Mouse (Mus musculus): Measurements from ENCODE around the gene Cd5. TPM values are rescaled to one million over a fixed set of nuclear protein-coding genes. Genes with fewer than 3 reads are reported as not detected.
A peak's percentile ranks its signal among the peaks of the same experiment; 100 is the strongest.

Cd5 gene
- polyA plus RNA-seq, 1 experiment from 2014 or later: 0.25 TPM

DNA sequence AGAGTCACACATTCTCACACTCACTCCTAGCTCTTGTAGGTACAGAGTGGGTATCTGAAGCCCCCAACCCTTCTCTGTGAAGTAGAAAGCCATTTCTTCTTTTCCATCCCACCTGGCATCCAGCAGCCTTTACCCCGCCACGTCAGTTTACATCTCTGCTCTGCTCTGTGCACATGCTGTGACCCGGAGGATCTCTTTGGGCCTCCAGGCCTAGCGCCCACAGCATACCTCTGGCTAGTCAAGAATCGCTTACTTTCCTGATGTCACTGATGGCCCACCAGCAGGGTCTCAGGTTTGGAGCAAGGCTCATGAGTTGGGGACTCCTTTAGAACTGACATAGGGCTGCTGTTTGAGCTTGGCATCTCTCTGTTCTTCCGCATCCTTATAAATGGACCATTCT is 764 bp downstream of the Cd5 start:
- Histone ChIP-seq H3K9me3 (no peaks in the 10 kb centered on the region), H3K4me1 (replicated peaks) (no peaks in the 10 kb centered on the region), H3K4me2 (no peak overlapping the region), H3K36me3 (no peaks in the 10 kb centered on the region), H3K27ac (replicated peaks) (no peak overlapping the region), H3K4me3 (no peak overlapping the region), H3K27me3 (no peaks in the 10 kb centered on the region), H3K9ac (no peak overlapping the region)
- ATAC-seq (ENCODE audit: low FRiP score, low read depth): no peak
- WGBS: 94% methylated on average over 6 of the region's 6 CpGs

DNA sequence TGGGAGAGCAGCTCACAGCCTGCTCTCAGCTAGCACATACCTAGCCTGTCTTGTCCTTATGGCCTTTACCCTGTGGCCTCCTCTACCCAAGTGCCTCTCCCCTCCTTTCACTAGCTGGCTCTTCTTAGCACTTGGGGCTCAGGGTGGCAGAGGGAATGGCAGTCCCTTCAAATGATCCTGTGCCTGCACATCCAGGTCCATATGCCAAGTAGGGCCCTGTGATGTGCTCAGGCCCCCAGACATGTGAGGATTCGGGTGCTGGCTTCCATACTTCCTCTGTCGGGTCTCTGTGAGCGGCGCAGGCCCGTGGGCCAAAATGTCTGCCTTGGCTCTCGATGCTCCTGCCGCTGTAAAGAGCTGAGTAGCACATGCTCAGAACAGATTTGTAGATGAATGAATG is 2.9 kb downstream of the Cd5 start:
- Histone ChIP-seq H3K9me3 (no peaks in the 10 kb centered on the region), H3K4me1 (replicated peaks) (no peaks in the 10 kb centered on the region), H3K36me3 (no peaks in the 10 kb centered on the region), H3K4me3 (no peak overlapping the region), H3K9ac (no peak overlapping the region), H3K27ac (replicated peaks) (no peak overlapping the region), H3K27me3 (no peaks in the 10 kb centered on the region), H3K4me2 (no peak overlapping the region)
- 98% methylated on average over 7 of the region's 7 CpGs for WGBS
- no peak for ATAC-seq (ENCODE audit: low FRiP score, low read depth)

DNA sequence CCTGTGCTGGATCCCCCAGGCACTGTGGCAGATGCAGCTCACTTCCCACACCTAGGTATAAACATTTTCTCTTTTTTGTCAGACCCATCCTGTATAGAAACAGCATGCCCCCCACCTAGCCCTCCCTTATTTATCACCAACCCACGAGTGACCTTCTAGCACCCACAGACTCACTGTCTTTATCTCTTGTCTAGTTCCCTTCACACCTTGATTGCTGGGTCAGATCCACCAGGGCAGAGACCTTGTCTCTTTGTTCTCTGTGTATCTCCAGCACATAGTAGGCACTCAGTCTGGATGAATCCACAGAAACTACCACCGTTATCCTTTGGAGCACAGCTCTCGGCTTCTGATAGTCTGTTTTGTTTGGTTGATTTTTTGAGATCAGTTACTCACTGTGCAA is 3.7 kb downstream of the Cd5 start:
- Histone ChIP-seq H3K27me3 (no peaks in the 10 kb centered on the region), H3K4me3 (no peak overlapping the region), H3K9ac (no peak overlapping the region), H3K9me3 (no peaks in the 10 kb centered on the region), H3K27ac (replicated peaks) (no peak overlapping the region), H3K4me1 (replicated peaks) (no peaks in the 10 kb centered on the region), H3K4me2 (no peak overlapping the region), H3K36me3 (no peaks in the 10 kb centered on the region)
- ATAC-seq (ENCODE audit: low FRiP score, low read depth): no peak
- 91% methylated on average over 3 of the region's 3 CpGs for WGBS

DNA sequence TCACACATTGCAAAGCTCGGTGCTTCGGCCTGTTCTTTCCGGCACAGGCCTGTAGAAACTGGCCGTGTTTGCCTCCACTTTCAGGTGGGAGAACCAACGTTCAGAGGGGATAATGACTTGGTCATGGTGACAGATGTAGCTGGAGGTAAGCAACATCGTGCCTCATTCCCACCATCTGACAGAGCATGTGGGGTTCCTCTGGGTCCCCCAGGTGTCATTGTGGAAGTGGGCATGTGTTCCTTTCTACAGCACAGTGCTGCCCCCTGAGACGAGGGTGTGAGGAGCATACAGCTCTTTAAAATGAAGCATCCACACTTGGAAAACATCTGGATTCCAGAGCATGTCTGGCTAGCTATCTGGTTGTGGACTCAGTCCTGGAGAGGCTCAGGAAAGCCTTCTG is 4.2 kb downstream of the Cd5 start:
- ATAC-seq (ENCODE audit: low FRiP score, low read depth): no peak
- H3K9ac ChIP-seq: no peak overlapping the region
- no peaks in the 10 kb centered on the region for H3K36me3 ChIP-seq
- H3K4me2 ChIP-seq: no peak overlapping the region
- H3K27ac ChIP-seq (replicated peaks): no peak overlapping the region
- no peaks in the 10 kb centered on the region for H3K9me3 ChIP-seq
- no peaks in the 10 kb centered on the region for H3K4me1 ChIP-seq (replicated peaks)
- 87% methylated on average over 7 of the region's 7 CpGs for WGBS
- H3K4me3 ChIP-seq: no peak overlapping the region
- no peaks in the 10 kb centered on the region for H3K27me3 ChIP-seq

DNA sequence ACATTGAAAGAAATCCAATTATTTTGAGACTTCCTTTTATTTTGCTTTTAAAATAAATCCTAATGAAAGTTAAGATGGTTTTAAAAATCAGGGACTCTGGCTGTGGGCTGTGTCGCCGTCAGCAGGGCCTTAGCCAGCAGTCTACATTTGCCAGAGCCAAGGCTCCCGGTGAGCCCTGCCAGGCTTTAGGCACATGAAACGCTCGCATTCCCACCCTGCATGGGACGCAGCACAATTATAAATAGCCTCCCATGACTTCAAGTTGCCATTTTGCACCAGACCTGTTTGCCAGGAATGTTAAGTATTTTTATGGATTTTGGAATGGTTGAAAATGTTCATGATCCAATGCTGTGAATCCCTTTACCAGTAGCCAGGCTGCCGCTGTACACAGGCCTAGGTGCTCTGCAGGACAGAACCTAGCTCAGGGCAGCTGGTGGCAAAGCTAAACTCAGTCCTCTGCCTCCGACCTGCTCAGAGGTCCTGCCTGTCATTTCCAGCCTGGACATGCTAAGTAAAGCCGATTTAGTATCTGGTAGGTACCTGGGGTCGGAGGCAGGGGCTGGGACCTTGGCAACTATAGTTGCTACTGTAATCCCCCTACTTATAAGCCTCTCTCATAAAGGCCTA is 5.2 kb downstream of the Cd5 start:
- Histone ChIP-seq H3K9me3 (no peaks in the 10 kb centered on the region), H3K36me3 (no peaks in the 10 kb centered on the region), H3K9ac (no peak overlapping the region), H3K4me2 (no peak overlapping the region), H3K4me1 (replicated peaks) (no peaks in the 10 kb centered on the region), H3K27me3 (no peaks in the 10 kb centered on the region), H3K27ac (replicated peaks) (no peak overlapping the region), H3K4me3 (no peak overlapping the region)
- 83% methylated on average over 10 of the region's 10 CpGs for WGBS
- ATAC-seq (ENCODE audit: low FRiP score, low read depth): no peak

DNA sequence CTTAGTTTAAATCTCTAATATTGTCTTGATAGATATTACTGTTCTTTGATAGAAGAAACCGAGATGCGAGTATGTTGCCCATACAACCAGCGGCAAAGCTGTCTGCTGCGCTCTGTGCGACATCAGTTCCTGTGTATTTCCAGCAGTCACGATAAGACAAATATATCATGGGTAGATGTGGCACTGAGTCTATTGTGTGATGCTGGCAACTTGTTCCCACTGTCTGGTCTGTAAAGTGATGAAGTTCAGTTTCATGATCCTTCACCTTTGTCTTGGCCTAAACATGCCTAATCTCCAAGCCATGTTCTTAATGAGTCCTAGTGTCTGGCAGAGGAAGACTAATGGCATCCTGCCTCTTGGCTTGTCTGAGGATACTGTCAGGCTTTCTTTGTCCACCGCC is 6.1 kb downstream of the Cd5 start:
- no peak overlapping the region for H3K9ac ChIP-seq
- no peak for ATAC-seq (ENCODE audit: low FRiP score, low read depth)
- H3K27me3 ChIP-seq: no peaks in the 10 kb centered on the region
- H3K4me3 ChIP-seq: no peak overlapping the region
- H3K4me1 ChIP-seq (replicated peaks): no peaks in the 10 kb centered on the region
- H3K4me2 ChIP-seq: no peak overlapping the region
- H3K9me3 ChIP-seq: no peaks in the 10 kb centered on the region
- H3K27ac ChIP-seq (replicated peaks): no peak overlapping the region
- H3K36me3 ChIP-seq: no peaks in the 10 kb centered on the region
- WGBS: 93% methylated on average over 7 of the region's 7 CpGs

DNA sequence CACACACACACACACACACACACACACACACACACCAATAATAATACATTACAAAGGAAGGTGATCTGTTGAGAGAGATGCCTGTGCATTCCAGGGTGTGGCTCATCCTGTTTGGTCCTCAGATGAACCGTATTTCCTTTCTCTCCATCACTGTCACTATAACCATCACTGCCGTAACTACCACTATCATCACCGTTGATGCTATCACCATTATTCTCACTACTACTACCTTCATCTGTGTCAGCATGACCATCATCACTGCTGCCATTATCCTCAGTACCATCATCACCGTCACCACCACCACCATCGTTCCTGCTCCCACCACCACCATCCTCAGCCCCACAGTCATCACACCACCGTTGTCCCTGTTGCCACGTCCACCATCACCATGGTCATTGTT is 6.8 kb downstream of the Cd5 start:
- Histone ChIP-seq H3K9ac (no peak overlapping the region), H3K36me3 (no peaks in the 10 kb centered on the region), H3K27me3 (no peaks in the 10 kb centered on the region), H3K4me3 (no peak overlapping the region), H3K4me2 (no peak overlapping the region), H3K27ac (replicated peaks) (no peak overlapping the region), H3K9me3 (no peaks in the 10 kb centered on the region), H3K4me1 (replicated peaks) (no peaks in the 10 kb centered on the region)
- WGBS: 91% methylated on average over 7 of the region's 7 CpGs
- ATAC-seq (ENCODE audit: low FRiP score, low read depth): no peak

DNA sequence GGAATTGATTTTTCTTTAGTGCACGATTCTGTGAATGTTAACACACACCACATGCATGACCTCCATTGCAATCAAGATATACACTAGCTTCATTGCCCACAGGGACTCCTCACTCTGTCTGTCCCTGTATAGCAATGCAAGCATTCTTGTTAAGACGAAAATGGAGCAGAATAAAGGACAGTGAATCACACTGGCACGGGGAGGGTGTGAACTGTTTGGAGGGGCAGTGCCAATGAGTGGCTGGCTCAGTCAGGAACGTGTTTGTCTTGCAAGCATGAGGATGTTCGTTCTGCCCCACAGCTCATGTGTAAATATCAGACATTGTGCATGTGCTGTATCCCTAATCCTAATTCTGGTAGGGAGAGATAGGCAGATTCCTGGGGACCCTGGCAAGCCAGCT is 8.3 kb downstream of the Cd5 start:
- H3K9me3 ChIP-seq: no peaks in the 10 kb centered on the region
- no peak overlapping the region for H3K27ac ChIP-seq (replicated peaks)
- no peak overlapping the region for H3K4me3 ChIP-seq
- H3K4me2 ChIP-seq: no peak overlapping the region
- 69% methylated on average over 5 of the region's 5 CpGs for WGBS
- H3K27me3 ChIP-seq: no peaks in the 10 kb centered on the region
- no peaks in the 10 kb centered on the region for H3K36me3 ChIP-seq
- no peaks in the 10 kb centered on the region for H3K4me1 ChIP-seq (replicated peaks)
- no peak; the same call in 1 of the 2 replicates for ATAC-seq (ENCODE audit: low FRiP score, low read depth)
- no peak overlapping the region for H3K9ac ChIP-seq

DNA sequence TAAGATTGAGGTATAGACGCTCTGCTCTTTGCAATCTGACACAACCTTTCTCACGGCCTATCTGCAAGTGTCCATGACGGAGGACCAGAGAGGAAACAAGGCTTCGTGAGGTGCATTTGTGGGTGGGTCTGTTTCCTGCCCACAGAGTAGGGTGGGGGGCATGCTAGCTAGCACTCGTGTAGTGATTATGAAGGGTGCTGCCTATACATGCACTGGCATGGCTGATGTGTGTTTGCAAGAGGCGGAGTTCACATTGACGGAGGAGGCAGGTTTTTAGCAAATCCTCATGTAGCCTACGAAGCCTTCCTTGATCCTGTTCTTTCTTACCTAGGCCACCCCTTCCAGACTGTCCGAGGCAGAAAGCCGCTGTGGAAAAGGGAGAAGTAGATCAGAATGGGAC is 8.9 kb downstream of the Cd5 start:
- WGBS: 85% methylated on average over 10 of the region's 10 CpGs
- Histone ChIP-seq H3K4me3 (no peak overlapping the region), H3K9ac (no peak overlapping the region), H3K4me1 (replicated peaks) (no peaks in the 10 kb centered on the region), H3K36me3 (no peaks in the 10 kb centered on the region), H3K27ac (replicated peaks) (no peak overlapping the region), H3K9me3 (no peaks in the 10 kb centered on the region), H3K27me3 (no peaks in the 10 kb centered on the region), H3K4me2 (no peak overlapping the region)
- ATAC-seq (ENCODE audit: low FRiP score, low read depth): no peak

DNA sequence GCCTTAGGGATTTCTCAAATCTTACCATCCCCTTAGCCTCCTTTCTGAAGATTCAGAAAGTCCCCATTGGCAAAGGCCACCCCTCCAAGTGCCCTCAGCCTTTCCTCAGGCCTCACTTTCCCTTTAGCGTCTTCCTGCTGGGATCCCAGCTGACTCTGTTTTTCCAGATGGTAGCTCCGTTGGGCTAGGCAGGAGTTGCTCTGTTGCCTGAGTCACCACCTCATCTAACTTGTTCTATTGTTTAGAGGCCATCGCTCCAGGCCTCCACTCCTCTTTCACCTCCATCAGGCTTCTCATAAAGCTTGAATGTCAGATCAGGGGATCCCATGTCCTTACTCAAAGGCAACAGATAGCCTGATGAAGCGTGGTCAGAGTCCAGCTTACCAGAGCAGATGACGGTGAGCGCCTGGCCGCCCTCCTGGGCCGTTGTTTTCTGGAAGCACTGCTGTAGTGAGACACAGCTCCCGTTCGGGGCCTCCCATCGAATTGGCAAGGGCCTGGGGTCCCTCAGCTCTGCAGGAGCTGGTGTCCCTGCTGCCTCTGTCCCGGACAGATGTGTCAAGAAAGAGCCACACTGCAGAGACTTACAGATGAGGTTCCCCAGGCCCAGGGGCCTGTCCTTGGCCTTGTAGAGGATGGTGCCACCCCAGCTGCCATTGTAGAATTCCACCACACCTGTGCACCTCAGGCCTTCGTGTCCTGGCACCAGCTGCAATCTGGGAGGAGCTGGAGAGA is 14.0 kb downstream of the Cd5 start:
- Histone ChIP-seq H3K27ac (replicated peaks) (no peak overlapping the region), H3K4me2 (no peak overlapping the region), H3K9ac (no peak overlapping the region), H3K4me3 (no peak overlapping the region), H3K4me1 (replicated peaks) (peaks cover 22% of the 10 kb centered on the region), H3K9me3 (no peaks in the 10 kb centered on the region), H3K36me3 (no peaks in the 10 kb centered on the region), H3K27me3 (no peaks in the 10 kb centered on the region)
- no peak for ATAC-seq (ENCODE audit: low FRiP score, low read depth)
- 70% methylated on average over 13 of the region's 13 CpGs for WGBS

DNA sequence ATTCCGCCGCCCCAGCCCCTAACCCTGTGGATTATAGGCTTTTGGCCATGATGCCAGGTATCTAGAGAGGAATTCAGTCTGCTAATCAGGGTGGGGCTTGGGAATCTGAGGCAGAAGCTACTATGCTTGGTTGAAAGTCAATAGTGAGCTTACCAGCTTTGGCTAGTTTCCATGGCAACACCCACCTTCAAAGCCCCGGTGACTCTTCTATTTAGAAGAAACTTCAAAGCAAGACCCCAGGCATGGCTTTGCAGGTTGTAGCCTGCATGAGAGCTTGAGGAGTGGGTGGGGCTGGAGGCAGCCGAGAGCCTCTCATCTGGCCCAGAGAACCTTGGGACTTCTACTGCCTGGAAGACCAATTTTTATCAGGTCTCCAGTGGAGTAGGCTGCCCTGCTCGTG is 15.2 kb downstream of the Cd5 start:
- Histone ChIP-seq H3K4me1 (replicated peaks) (peaks cover 26% of the 10 kb centered on the region), H3K4me2 (no peak overlapping the region), H3K27me3 (no peaks in the 10 kb centered on the region), H3K9me3 (no peaks in the 10 kb centered on the region), H3K9ac (no peak overlapping the region), H3K27ac (replicated peaks) (peak overlapping the region; percentile 46), H3K4me3 (no peak overlapping the region), H3K36me3 (no peaks in the 10 kb centered on the region)
- 48% methylated on average over 5 of the region's 5 CpGs for WGBS
- ATAC-seq (ENCODE audit: low FRiP score, low read depth): peak; percentile 24; the same call in 1 of the 2 replicates

DNA sequence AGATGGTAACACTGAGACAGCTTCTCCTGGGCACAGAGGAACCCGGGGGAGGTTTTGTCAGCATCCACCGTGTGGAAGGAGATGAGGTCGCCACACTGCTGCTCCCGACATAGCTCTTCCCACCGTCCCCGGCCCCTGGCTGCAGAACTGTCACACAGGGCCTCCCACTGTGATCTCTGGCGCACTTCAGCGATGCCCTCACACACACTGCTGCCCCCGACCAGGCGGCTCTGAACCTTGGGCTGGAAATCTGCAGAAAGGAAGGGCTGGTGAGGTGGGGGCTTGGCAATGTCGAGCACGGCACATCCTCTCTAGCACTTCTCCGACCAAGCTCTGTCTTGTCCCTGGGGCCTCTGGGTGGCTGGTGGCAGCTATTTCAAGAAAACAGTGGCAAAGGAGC is 15.7 kb downstream of the Cd5 start:
- Histone ChIP-seq H3K27me3 (no peaks in the 10 kb centered on the region), H3K9me3 (no peaks in the 10 kb centered on the region), H3K36me3 (no peaks in the 10 kb centered on the region), H3K27ac (replicated peaks) (peak overlapping the region; percentile 46), H3K4me3 (no peak overlapping the region), H3K4me1 (replicated peaks) (peaks cover 26% of the 10 kb centered on the region), H3K9ac (no peak overlapping the region), H3K4me2 (0 out of 2 replicates have a peak overlapping the region, but pooled peaks have one; percentile 4)
- WGBS: 13% methylated on average over 13 of the region's 13 CpGs
- no peak for ATAC-seq (ENCODE audit: low FRiP score, low read depth)

DNA sequence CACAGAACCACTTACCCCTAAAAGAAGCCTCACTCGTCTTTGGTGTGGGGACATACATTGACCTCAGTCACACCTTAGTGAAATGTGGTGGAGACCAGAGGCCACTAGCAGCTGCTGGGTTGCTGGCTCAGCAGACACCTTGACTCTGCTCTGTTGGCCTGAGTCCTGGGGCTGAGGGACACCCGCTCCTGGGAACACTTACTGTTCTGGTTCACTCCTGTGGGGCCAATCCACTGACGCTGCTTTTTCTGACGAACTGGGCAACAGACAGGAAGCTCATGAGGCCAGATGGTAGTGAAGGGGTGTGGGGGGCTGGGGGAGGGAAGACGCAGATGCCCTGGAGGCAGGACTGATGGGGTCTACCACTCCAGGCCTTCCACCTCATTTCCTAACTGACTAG is 17.7 kb downstream of the Cd5 start:
- H3K4me3 ChIP-seq: no peak overlapping the region
- H3K27ac ChIP-seq (replicated peaks): no peak overlapping the region
- peaks cover 26% of the 10 kb centered on the region for H3K4me1 ChIP-seq (replicated peaks)
- H3K9me3 ChIP-seq: no peaks in the 10 kb centered on the region
- H3K4me2 ChIP-seq: no peak overlapping the region
- H3K9ac ChIP-seq: no peak overlapping the region
- no peak for ATAC-seq (ENCODE audit: low FRiP score, low read depth)
- no peaks in the 10 kb centered on the region for H3K27me3 ChIP-seq
- 52% methylated on average over 5 of the region's 5 CpGs for WGBS
- no peaks in the 10 kb centered on the region for H3K36me3 ChIP-seq

Measured in hindbrain, embryonic 15.5 days (tissue).